Mouse (Mus musculus): Measurements from ENCODE around the gene Atp6v0c. TPM values are rescaled to one million over a fixed set of nuclear protein-coding genes. Genes with fewer than 3 reads are reported as not detected.

The Atp6v0c gene
- polyA plus RNA-seq, 1 experiment from 2014 or later, result 1,362 TPM

DNA sequence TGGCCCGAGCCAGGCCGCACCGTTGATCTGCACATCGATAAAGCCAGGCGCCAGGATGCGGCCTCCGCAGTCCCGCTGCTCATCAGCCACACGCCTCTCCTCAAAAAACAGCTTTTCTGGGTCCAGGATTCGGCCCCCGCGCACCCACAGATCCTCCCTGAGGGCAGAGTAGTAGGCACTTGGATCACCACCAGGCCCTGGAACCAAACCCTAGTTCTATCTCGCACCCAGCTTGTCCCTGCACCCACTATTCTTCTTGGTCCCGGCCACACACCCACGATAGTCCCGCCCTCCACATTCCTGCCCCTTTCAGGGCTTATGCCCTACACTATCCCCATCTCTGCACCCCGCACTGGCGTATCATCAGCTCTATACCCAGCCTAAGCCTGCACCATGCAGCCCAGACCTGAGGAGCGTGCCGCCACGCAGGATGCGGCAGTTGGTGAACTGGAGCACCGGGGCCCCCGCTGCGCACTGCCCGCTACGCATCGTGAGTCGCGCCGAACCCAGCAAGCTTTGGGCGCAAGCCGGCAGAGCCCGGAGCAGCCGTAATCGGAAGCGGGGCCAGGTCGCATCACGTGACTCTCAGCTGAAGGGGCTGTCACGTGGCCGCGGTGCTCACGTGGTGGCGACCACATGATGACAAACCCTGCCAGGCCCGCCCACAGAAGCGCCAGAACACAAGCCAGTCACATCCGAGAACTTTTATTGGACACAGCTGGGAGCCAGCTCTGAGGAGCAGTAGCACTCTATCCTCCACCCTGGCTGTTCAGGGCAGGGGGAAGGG is 6.1 kb downstream of the Atp6v0c start, which contains the start of gene Amdhd2:
TSS of gene Amdhd2 (minus strand) at position 591 of the 787 bp plus-strand sequence.
- peak within 1 kb of the TSS; percentile 94 for H3K4me2 ChIP-seq (replicated peaks; ENCODE audit: low read depth)
- 0 out of 2 replicates have a peak, but pooled peaks cover 4% of the 10 kb centered on the region for H3K4me1 ChIP-seq (replicated peaks; ENCODE audit: control insufficient read depth, insufficient read depth, low read length)
- TF ChIP-seq CTCF (IDR thresholded peaks at IDR 0.05; ENCODE audit: low read depth), result no peak
- H3K36me3 ChIP-seq (ENCODE audit: control insufficient read depth, insufficient read depth), result peaks cover 18% of the 10 kb centered on the region
- peak; percentile 75 for ATAC-seq
- WGBS, result under 1% methylated on average over 47 of the region's 47 CpGs
- peak within 1 kb of the TSS; percentile 72 for H3K9ac ChIP-seq (ENCODE audit: low read depth, low read length)
- H3K27ac ChIP-seq (ENCODE audit: low read depth, low read length), result peak within 1 kb of the TSS; percentile 82
- peak within 1 kb of the TSS; percentile 71 for H3K4me3 ChIP-seq (ENCODE audit: low read depth, low read length)
- H3K9me3 ChIP-seq (ENCODE audit: control insufficient read depth), result no peaks in the 10 kb centered on the region
- no peaks in the 10 kb centered on the region for H3K27me3 ChIP-seq (replicated peaks; ENCODE audit: control insufficient read depth, insufficient read depth, low read length)

DNA sequence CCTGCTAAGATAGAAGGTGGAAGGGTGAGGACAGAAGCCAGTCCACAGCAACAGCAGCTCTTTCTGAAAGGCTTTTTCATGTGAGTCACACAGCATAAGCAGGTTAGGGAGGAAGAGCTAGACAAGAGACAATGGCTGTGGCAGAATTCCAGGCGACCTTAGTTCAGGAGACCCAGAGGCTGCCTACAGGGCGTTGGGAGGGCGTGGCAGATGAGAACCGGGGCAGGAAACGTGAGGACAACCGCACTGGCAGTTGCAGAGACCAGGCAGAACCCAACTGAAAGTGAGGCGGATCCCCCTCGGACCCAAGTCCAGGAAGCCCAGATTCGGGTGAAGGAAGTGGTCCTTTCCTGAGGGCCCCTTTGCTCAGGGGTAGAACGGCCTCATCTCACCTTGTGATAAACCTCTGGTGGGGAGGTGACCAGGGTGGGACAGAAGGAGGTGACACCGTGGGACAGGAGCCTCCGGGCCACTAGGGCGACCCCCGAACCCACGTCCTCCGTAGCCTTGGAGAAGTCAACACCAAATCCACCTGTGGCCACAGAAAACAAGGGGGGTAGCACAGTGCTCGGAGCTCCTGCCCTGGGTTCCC is 6.8 kb downstream of the Atp6v0c start:
- H3K27ac ChIP-seq (ENCODE audit: low read depth, low read length), result peak overlapping the region; percentile 82
- H3K36me3 ChIP-seq (ENCODE audit: control insufficient read depth, insufficient read depth), result peaks cover 23% of the 10 kb centered on the region
- H3K4me3 ChIP-seq (ENCODE audit: low read depth, low read length), result peak overlapping the region; percentile 71
- H3K4me1 ChIP-seq (replicated peaks; ENCODE audit: control insufficient read depth, insufficient read depth, low read length), result 0 out of 2 replicates have a peak, but pooled peaks cover 4% of the 10 kb centered on the region
- peak overlapping the region; percentile 94 for H3K4me2 ChIP-seq (replicated peaks; ENCODE audit: low read depth)
- peak overlapping the region; percentile 72 for H3K9ac ChIP-seq (ENCODE audit: low read depth, low read length)
- TF ChIP-seq CTCF (IDR thresholded peaks at IDR 0.05; ENCODE audit: low read depth), result no peak
- H3K9me3 ChIP-seq (ENCODE audit: control insufficient read depth), result no peaks in the 10 kb centered on the region
- no peak; the same call in 1 of the 2 replicates for ATAC-seq
- no peaks in the 10 kb centered on the region for H3K27me3 ChIP-seq (replicated peaks; ENCODE audit: control insufficient read depth, insufficient read depth, low read length)
- WGBS, result 16% methylated on average over 17 of the region's 17 CpGs

DNA sequence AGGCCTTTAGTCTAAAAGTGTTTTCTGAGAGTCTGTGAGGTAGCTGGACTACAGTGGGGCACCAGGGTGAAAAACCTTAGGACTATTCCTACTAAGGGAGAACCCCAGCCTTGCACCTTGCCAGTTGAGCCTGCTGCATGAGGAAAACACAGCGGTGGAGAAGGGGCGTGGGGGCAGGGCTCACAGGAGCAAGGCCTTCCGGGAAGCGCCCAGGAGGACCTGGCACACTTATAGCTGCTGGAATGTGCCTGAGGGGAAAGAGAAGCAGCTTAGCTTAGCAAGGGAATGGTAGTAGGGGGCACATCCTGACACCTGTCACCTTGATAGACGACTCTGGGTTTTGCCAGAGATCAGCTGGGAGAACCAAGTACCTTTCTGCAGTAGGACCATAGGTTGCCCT is 8.0 kb downstream of the Atp6v0c start:
- 79% methylated on average over 5 of the region's 5 CpGs for WGBS
- no peak for TF ChIP-seq CTCF (IDR thresholded peaks at IDR 0.05; ENCODE audit: low read depth)
- no peak overlapping the region for H3K4me3 ChIP-seq (ENCODE audit: low read depth, low read length)
- no peak overlapping the region for H3K9ac ChIP-seq (ENCODE audit: low read depth, low read length)
- no peak for ATAC-seq
- 0 out of 2 replicates have a peak overlapping the region, but pooled peaks have one; percentile 94 for H3K4me2 ChIP-seq (replicated peaks; ENCODE audit: low read depth)
- 0 out of 2 replicates have a peak, but pooled peaks cover 4% of the 10 kb centered on the region for H3K4me1 ChIP-seq (replicated peaks; ENCODE audit: control insufficient read depth, insufficient read depth, low read length)
- no peaks in the 10 kb centered on the region for H3K9me3 ChIP-seq (ENCODE audit: control insufficient read depth)
- no peak overlapping the region for H3K27ac ChIP-seq (ENCODE audit: low read depth, low read length)
- H3K36me3 ChIP-seq (ENCODE audit: control insufficient read depth, insufficient read depth), result peaks cover 26% of the 10 kb centered on the region
- no peaks in the 10 kb centered on the region for H3K27me3 ChIP-seq (replicated peaks; ENCODE audit: control insufficient read depth, insufficient read depth, low read length)

DNA sequence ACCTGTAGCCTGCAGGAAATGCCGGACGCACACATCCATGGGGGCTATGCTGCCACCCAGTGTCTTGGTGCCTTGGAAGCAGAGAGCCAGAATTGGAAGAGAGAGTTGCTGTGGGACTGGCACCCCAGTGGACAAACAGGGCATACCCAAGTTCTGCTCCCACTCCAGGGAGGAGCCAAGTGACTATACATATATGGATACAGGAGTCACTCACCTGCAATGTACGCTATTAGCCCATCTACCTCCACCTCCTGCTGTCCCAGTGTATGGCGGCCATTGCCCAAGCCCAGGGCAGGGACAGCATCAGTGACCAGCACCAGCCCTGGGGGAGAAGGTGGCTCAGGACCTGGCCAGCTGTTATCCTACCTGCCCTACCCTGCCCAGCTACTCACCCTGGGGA is 12.0 kb downstream of the Atp6v0c start:
- 96% methylated on average over 4 of the region's 4 CpGs for WGBS
- no peak for TF ChIP-seq CTCF (IDR thresholded peaks at IDR 0.05; ENCODE audit: low read depth)
- Histone ChIP-seq H3K4me2 (replicated peaks; ENCODE audit: low read depth) (no peak overlapping the region), H3K4me1 (replicated peaks; ENCODE audit: control insufficient read depth, insufficient read depth, low read length) (peaks cover 2% of the 10 kb centered on the region; the same call in 1 of the 2 replicates), H3K27ac (ENCODE audit: low read depth, low read length) (no peak overlapping the region), H3K9me3 (ENCODE audit: control insufficient read depth) (no peaks in the 10 kb centered on the region), H3K27me3 (replicated peaks; ENCODE audit: control insufficient read depth, insufficient read depth, low read length) (no peaks in the 10 kb centered on the region), H3K4me3 (ENCODE audit: low read depth, low read length) (no peak overlapping the region), H3K9ac (ENCODE audit: low read depth, low read length) (no peak overlapping the region), H3K36me3 (ENCODE audit: control insufficient read depth, insufficient read depth) (peaks cover 35% of the 10 kb centered on the region)
- no peak for ATAC-seq

DNA sequence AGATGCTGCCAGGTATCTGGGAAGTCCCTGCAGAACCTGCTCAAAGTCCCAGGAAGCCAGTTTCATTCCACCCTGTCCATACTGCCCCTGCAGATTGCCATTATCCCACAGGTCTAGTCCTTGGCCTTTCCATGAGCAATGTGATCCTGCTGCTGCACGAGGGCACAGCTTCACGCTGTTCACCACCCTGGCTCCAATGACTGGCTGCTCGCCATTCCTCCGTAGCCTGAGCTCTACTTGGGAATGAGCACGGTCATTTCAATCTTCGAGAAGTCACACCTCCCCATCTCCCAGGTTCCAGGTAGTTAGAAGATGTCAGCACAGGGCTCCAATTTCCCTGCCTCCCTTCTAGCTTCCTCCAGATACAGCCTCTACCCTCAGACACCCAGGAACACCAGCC is 12.4 kb downstream of the Atp6v0c start:
- H3K9ac ChIP-seq (ENCODE audit: low read depth, low read length), result no peak overlapping the region
- H3K4me1 ChIP-seq (replicated peaks; ENCODE audit: control insufficient read depth, insufficient read depth, low read length), result peaks cover 3% of the 10 kb centered on the region; the same call in 1 of the 2 replicates
- no peak overlapping the region for H3K4me2 ChIP-seq (replicated peaks; ENCODE audit: low read depth)
- no peaks in the 10 kb centered on the region for H3K9me3 ChIP-seq (ENCODE audit: control insufficient read depth)
- peaks cover 35% of the 10 kb centered on the region for H3K36me3 ChIP-seq (ENCODE audit: control insufficient read depth, insufficient read depth)
- 97% methylated on average over 6 of the region's 6 CpGs for WGBS
- H3K4me3 ChIP-seq (ENCODE audit: low read depth, low read length), result no peak overlapping the region
- TF ChIP-seq CTCF (IDR thresholded peaks at IDR 0.05; ENCODE audit: low read depth), result no peak
- ATAC-seq, result no peak
- no peaks in the 10 kb centered on the region for H3K27me3 ChIP-seq (replicated peaks; ENCODE audit: control insufficient read depth, insufficient read depth, low read length)
- H3K27ac ChIP-seq (ENCODE audit: low read depth, low read length), result no peak overlapping the region

DNA sequence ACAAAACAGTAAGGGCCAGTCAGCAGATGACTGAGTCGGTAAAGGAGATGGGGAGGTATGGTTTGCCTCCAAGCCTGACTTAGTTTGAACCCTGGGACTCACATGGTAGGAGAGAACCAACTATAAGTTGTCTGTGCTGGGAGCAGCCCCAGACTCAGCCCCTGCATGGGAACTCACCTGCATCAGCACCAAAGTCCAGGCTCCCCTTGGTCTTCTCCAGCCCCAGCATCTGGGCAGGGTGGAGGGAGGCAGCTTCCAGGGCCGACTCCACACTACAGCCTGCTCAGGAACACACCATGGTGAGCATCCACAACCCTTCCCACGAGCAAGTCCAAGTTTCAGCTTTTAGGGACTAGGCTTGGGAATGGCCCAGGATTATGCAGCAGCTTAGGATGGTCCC is 13.1 kb downstream of the Atp6v0c start:
- ATAC-seq, result no peak
- Histone ChIP-seq H3K36me3 (ENCODE audit: control insufficient read depth, insufficient read depth) (peaks cover 35% of the 10 kb centered on the region), H3K4me1 (replicated peaks; ENCODE audit: control insufficient read depth, insufficient read depth, low read length) (peaks cover 3% of the 10 kb centered on the region; the same call in 1 of the 2 replicates), H3K27ac (ENCODE audit: low read depth, low read length) (no peak overlapping the region), H3K9ac (ENCODE audit: low read depth, low read length) (no peak overlapping the region), H3K9me3 (ENCODE audit: control insufficient read depth) (no peaks in the 10 kb centered on the region), H3K27me3 (replicated peaks; ENCODE audit: control insufficient read depth, insufficient read depth, low read length) (no peaks in the 10 kb centered on the region), H3K4me2 (replicated peaks; ENCODE audit: low read depth) (no peak overlapping the region), H3K4me3 (ENCODE audit: low read depth, low read length) (no peak overlapping the region)
- TF ChIP-seq CTCF (IDR thresholded peaks at IDR 0.05; ENCODE audit: low read depth), result no peak
- WGBS, result 87% methylated on average over 3 of the region's 3 CpGs
